Mouse (Mus musculus) E14TG2a.4 (cell line): Measurements from ENCODE around the gene Fam83b.

Source experiments
- H3K27me3 ChIP-seq: 2 replicates; pipeline ENCODE4 v1.6.1; 2014; ENCODE audit warnings: low read length, control low read depth; ENCODE audit not compliant: insufficient read depth
- H3K36me3 ChIP-seq: 2 replicates; pipeline ENCODE4 v1.6.1; 2014; ENCODE audit warnings: low read length, control low read depth; ENCODE audit not compliant: insufficient read depth
- H3K4me1 ChIP-seq: replicated peaks from 2 replicates; pipeline ENCODE4 v1.6.1; 2014; ENCODE audit warnings: low read depth, low read length, control low read depth
- H3K4me3 ChIP-seq: replicated peaks from 2 replicates; pipeline ENCODE4 v1.5.1; 2014; ENCODE audit warnings: mild to moderate bottlenecking, low read length
- H3K9me3 ChIP-seq: 2 replicates; pipeline ENCODE4 v1.6.1; 2014; ENCODE audit warnings: low read length, control low read depth
- CTCF ChIP-seq: conservative IDR thresholded peaks from 2 replicates; pipeline ENCODE4 v1.5.1; 2014; ENCODE audit warnings: low read length
- NANOG ChIP-seq: IDR thresholded peaks from 2 replicates; pipeline ENCODE4 v1.6.1; 2014; ENCODE audit warnings: borderline replicate concordance, low read length, mixed read lengths
- POU5F1 ChIP-seq: IDR thresholded peaks from 2 replicates; pipeline ENCODE4 v1.6.1; 2014; ENCODE audit warnings: low read length, borderline replicate concordance

Gene Fam83b

DNA sequence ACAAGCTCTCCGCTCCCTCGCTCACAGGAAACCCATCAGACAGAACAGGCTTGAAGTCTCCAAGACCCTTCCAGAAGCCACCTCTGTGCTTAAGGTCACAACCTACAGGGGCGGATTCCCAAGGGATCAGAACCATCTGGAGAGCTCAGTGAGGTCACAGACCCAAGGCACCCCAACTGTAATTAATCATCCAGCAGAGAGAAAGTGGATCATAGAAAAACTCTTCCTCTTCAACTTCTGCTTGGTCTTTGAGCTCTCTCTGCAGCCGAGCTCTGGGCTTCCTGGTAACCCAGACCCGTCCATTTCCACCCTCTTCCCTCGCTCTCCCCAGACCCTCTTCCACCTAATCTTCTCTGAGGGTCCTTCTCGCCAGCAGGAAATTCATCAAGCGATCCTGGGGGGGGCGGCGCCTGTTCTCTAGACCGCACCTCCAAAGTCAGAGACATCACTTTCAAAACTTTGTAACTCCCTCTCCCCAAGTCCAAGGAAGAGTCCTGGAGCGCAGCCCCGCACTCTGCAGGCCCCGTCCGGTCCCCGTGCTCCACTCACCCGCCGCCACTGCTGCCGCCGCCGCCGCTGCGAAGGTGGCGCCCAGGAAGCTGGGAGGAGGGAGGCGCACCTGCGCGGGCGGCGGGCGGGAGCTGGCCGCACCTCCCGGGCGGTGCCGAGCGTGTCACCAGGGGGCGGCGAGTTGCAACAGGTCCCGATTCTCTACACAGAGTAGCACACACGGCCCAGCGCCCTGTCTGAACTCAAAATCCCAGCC lies at the start of gene Fam83b:
Fam83b (minus strand) TSS at position 602 of the 766 bp plus-strand sequence.
- TF ChIP-seq CTCF = no peak
- no peak for TF ChIP-seq POU5F1
- no peak for TF ChIP-seq NANOG
- Histone ChIP-seq H3K4me3 (peak within 1 kb of the TSS; percentile 81), H3K4me1 (peaks cover 21% of the 10 kb centered on the region), H3K36me3 (no peaks in the 10 kb centered on the region), H3K27me3 (peaks cover 26% of the 10 kb centered on the region), H3K9me3 (no peaks in the 10 kb centered on the region)

- no peak overlapping the region for H3K4me3 ChIP-seq
- no peaks in the 10 kb centered on the region for H3K36me3 ChIP-seq
- no peaks in the 10 kb centered on the region for H3K27me3 ChIP-seq
- TF ChIP-seq NANOG = no peak
- TF ChIP-seq POU5F1 = no peak
- no peak for TF ChIP-seq CTCF
- H3K9me3 ChIP-seq = no peaks in the 10 kb centered on the region
- H3K4me1 ChIP-seq = no peaks in the 10 kb centered on the region
Measured at GRCm38 (mm10) chr9:76614165-76614564, 47.2 kb upstream of the Fam83b start.

GRCm38 (mm10) chr9:76603744-76604143 lies 36.8 kb upstream of the Fam83b start:
- TF ChIP-seq NANOG (no peak), CTCF (no peak), POU5F1 (no peak)
- H3K4me1 ChIP-seq = no peaks in the 10 kb centered on the region

DNA sequence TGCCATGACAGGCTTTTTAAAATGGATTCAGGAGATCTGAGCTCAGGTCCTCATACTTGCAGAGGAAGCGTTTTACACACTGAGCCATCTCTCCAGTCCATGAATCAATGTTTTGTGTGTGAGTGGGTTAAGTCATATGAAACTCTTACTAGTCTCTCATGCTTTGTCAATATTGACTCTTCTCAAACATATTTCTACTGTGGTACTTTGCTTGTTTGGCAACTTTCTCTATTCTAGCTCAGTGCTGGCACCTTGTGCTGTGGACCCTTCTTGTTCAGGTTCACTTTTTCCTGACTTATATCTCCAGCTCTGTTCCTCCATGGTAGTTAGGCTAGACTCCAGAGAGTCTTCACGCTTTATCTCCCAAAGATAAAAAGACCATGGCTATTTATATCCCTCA lies 36.0 kb upstream of the Fam83b start:
- H3K4me3 ChIP-seq = no peak overlapping the region
- H3K9me3 ChIP-seq = no peaks in the 10 kb centered on the region
- TF ChIP-seq POU5F1 (no peak), CTCF (no peak), NANOG (no peak)
- H3K27me3 ChIP-seq = no peaks in the 10 kb centered on the region
- no peaks in the 10 kb centered on the region for H3K4me1 ChIP-seq
- H3K36me3 ChIP-seq = no peaks in the 10 kb centered on the region

More at GRCm38 (mm10) chr9:76603744-76604143, 36.8 kb upstream of the Fam83b start:
- H3K27me3 ChIP-seq = no peaks in the 10 kb centered on the region
- H3K9me3 ChIP-seq = no peaks in the 10 kb centered on the region
- no peaks in the 10 kb centered on the region for H3K36me3 ChIP-seq
- H3K4me3 ChIP-seq = no peak overlapping the region

DNA sequence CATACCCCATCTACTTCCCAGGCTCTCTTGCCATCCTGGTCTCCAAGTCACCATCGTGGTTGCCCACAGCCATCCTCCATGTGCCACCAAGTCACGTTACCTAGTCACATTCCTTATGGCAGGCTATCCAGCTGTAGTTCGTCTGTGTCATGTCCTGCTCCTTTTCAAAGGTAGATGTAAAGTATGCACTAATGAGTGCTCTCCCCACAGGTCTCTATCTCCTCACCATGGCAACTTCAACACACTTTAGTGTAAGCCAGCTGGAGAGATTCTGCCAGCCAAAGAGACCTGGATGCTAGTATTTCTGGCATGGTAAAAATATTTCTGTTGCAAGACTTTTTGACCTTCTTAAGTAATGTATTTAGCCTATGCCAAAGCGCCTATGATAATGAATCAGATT lies 30.5 kb upstream of the Fam83b start:
- H3K4me3 ChIP-seq = no peak overlapping the region
- no peak for TF ChIP-seq NANOG
- no peak for TF ChIP-seq POU5F1
- no peak for TF ChIP-seq CTCF
- no peaks in the 10 kb centered on the region for H3K4me1 ChIP-seq
- no peaks in the 10 kb centered on the region for H3K36me3 ChIP-seq
- H3K9me3 ChIP-seq = no peaks in the 10 kb centered on the region
- H3K27me3 ChIP-seq = no peaks in the 10 kb centered on the region

- Histone ChIP-seq H3K4me1 (no peaks in the 10 kb centered on the region), H3K9me3 (no peaks in the 10 kb centered on the region), H3K36me3 (no peaks in the 10 kb centered on the region), H3K27me3 (no peaks in the 10 kb centered on the region), H3K4me3 (no peak overlapping the region)
- TF ChIP-seq NANOG (no peak), CTCF (no peak), POU5F1 (no peak)
Measured at GRCm38 (mm10) chr9:76593841-76594240, 26.9 kb upstream of the Fam83b start.

DNA sequence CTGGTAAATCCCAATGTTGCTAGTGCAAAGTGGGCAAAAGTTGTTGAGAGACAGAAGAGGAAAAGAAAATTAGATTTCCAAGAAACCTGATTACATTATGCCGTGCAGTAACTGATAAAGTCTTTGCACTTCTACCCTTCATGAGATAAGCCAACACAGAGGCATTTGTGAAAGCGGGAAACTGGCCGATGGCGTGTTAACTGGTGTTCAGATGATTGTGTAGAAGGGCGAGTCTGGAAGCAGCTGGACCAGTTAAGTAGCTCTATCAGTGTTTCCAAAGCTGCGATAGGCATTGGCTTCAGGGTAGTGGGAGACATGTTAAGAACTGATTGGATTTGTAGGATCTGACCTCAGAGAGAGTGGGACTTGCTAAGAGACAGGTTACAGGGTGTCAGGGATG lies 17.0 kb upstream of the Fam83b start:
- H3K4me3 ChIP-seq = no peak overlapping the region

GRCm38 (mm10) chr9:76581966-76582365 lies 15.1 kb upstream of the Fam83b start:
- H3K27me3 ChIP-seq = no peaks in the 10 kb centered on the region
- TF ChIP-seq CTCF (no peak), POU5F1 (no peak), NANOG (no peak)
- H3K9me3 ChIP-seq = no peaks in the 10 kb centered on the region
- H3K4me3 ChIP-seq = no peak overlapping the region
- H3K36me3 ChIP-seq = no peaks in the 10 kb centered on the region
- H3K4me1 ChIP-seq = no peaks in the 10 kb centered on the region

More for the DNA sequence above, 17.0 kb upstream of the Fam83b start:
- no peaks in the 10 kb centered on the region for H3K9me3 ChIP-seq
- H3K27me3 ChIP-seq = no peaks in the 10 kb centered on the region
- no peaks in the 10 kb centered on the region for H3K36me3 ChIP-seq
- TF ChIP-seq CTCF (no peak), POU5F1 (no peak), NANOG (no peak)
- H3K4me1 ChIP-seq = no peaks in the 10 kb centered on the region

GRCm38 (mm10) chr9:76567281-76567655 lies 352 bp upstream of the Fam83b start:
- Histone ChIP-seq H3K4me1 (peaks cover 21% of the 10 kb centered on the region), H3K9me3 (no peaks in the 10 kb centered on the region), H3K36me3 (no peaks in the 10 kb centered on the region), H3K27me3 (peaks cover 26% of the 10 kb centered on the region), H3K4me3 (peak overlapping the region; percentile 81)
- no peak for TF ChIP-seq POU5F1
- no peak for TF ChIP-seq CTCF
- TF ChIP-seq NANOG = no peak
